Mouse (Mus musculus) c-Kit-positive CD71-positive TER-119-positive erythroid progenitor cells, embryonic 14.5 days (primary cell): ENCODE measurements at regions not wholly inside any gene's neighbourhood (a gene's known extent, or its start where the extent isn't known, plus 50 kb on each side); places are given as distances from the start of the nearest gene placed in this dataset.

ENCODE experiments used
- DNase-seq: peaks from one replicate; pipeline ENCODE4 v3.0.0-alpha.2; 2013; ENCODE audit warnings: low spot score

GRCm38 (mm10) chr3:50887002-50887401 is 337.2 kb upstream of the Noct start:
- no peak for DNase-seq

GRCm38 (mm10) chr3:50888571-50889210 is 335.6 kb upstream of the Noct start:
- no peak for DNase-seq

GRCm38 (mm10) chr3:50890537-50890936 is 333.7 kb upstream of the Noct start:
- no peak for DNase-seq

- no peak for DNase-seq
Observed at GRCm38 (mm10) chr3:50898179-50898578, 326.1 kb upstream of the Noct start.

- DNase-seq = no peak
Observed at GRCm38 (mm10) chr3:50899830-50900350, 324.4 kb upstream of the Noct start.

- DNase-seq = no peak
Observed at GRCm38 (mm10) chr3:50900566-50900965, 323.7 kb upstream of the Noct start.

- DNase-seq = no peak
Observed at GRCm38 (mm10) chr3:50901321-50901720, 322.9 kb upstream of the Noct start.

- DNase-seq = no peak
Observed at GRCm38 (mm10) chr3:50902933-50903332, 321.3 kb upstream of the Noct start.

GRCm38 (mm10) chr3:50904716-50905116 is 319.5 kb upstream of the Noct start:
- DNase-seq = no peak

GRCm38 (mm10) chr3:50905274-50905992 is 318.8 kb upstream of the Noct start:
- no peak for DNase-seq

- DNase-seq = peak; percentile 47
Observed at GRCm38 (mm10) chr3:50905993-50906831, 318.0 kb upstream of the Noct start.

- DNase-seq = no peak
Observed at GRCm38 (mm10) chr3:50912980-50913518, 311.2 kb upstream of the Noct start.

GRCm38 (mm10) chr3:50914866-50915365 is 309.3 kb upstream of the Noct start:
- no peak for DNase-seq

- DNase-seq = no peak
Observed at GRCm38 (mm10) chr3:50916305-50916854, 307.9 kb upstream of the Noct start.

- DNase-seq = no peak
Observed at GRCm38 (mm10) chr3:50922347-50922746, 301.9 kb upstream of the Noct start.

- DNase-seq = no peak
Observed at GRCm38 (mm10) chr3:50922832-50923231, 301.4 kb upstream of the Noct start.

GRCm38 (mm10) chr3:50923327-50923726 is 300.9 kb upstream of the Noct start:
- DNase-seq = no peak

- no peak for DNase-seq
Observed at GRCm38 (mm10) chr3:50927318-50927717, 296.9 kb upstream of the Noct start.

GRCm38 (mm10) chr3:50929013-50929412 is 295.2 kb upstream of the Noct start:
- DNase-seq = no peak

GRCm38 (mm10) chr3:50932397-50933089 is 291.7 kb upstream of the Noct start:
- DNase-seq = no peak

GRCm38 (mm10) chr3:50933090-50933443 is 291.2 kb upstream of the Noct start:
- DNase-seq = no peak
